Mouse (Mus musculus) heart, postnatal 36 days (tissue): ENCODE data around the gene Zbtb7b. TPM values are rescaled to one million over a fixed set of nuclear protein-coding genes. Genes with fewer than 3 reads are reported as not detected.

ENCODE experiments used
- DNase-seq, 2 experiments: peaks; one replicate each; pipeline ENCODE4 v3.0.0; 2021 to 2022
- intact Hi-C: fragments of 180-260 bp; cut with DNase I; formaldehyde crosslinking; loops from one replicate; pipeline ENCODE4 v1.15.1; 2025
- total RNA-seq, 2 experiments: library from RNA; stranded (reverse); gene quantifications; 2 replicates each; pipeline ENCODE4 v1.2.3; 2021

Zbtb7b gene
- total RNA-seq, 2 experiments from 2014 or later: 20.8 to 23.5 TPM

- intact Hi-C loops: loop anchor here (2.0 kb wide), 1 partner anchor 13 kb away; no protein-coding TSS in a partner anchor
- DNase-seq: peak; percentile 57 to 80
Observed at GRCm38 (mm10) chr3:89391663-89392511, 2.7 kb downstream of the Zbtb7b start.

- intact Hi-C loops: no loop called here
- no peak for DNase-seq
Observed at GRCm38 (mm10) chr3:89390699-89391662, 3.6 kb downstream of the Zbtb7b start.

GRCm38 (mm10) chr3:89390111-89390515 lies 4.5 kb downstream of the Zbtb7b start:
- peak; percentile 31 to 54 for DNase-seq
- intact Hi-C loops: no loop called here

- intact Hi-C loops: no loop called here
- DNase-seq: no peak
Observed at GRCm38 (mm10) chr3:89388901-89389740, 5.5 kb downstream of the Zbtb7b start.

- DNase-seq: peak; percentile 62 to 63
- intact Hi-C loops: no loop called here
Observed at GRCm38 (mm10) chr3:89388134-89388881, 6.3 kb downstream of the Zbtb7b start.

GRCm38 (mm10) chr3:89387632-89388031 lies 6.9 kb downstream of the Zbtb7b start:
- intact Hi-C loops: no loop called here
- peak in 1 of 2 experiments; percentile 28 for DNase-seq

- no peak for DNase-seq
Observed at GRCm38 (mm10) chr3:89386438-89387420, 7.8 kb downstream of the Zbtb7b start.

GRCm38 (mm10) chr3:89385451-89385850 lies 9.1 kb downstream of the Zbtb7b start:
- intact Hi-C loops: no loop called here

More at GRCm38 (mm10) chr3:89386438-89387420, 7.8 kb downstream of the Zbtb7b start:
- intact Hi-C loops: no loop called here

GRCm38 (mm10) chr3:89384331-89385076 lies 10.1 kb downstream of the Zbtb7b start:
- intact Hi-C loops: no loop called here
- DNase-seq: no peak

More at GRCm38 (mm10) chr3:89385451-89385850, 9.1 kb downstream of the Zbtb7b start:
- no peak for DNase-seq

- intact Hi-C loops: no loop called here
- no peak for DNase-seq
Observed at GRCm38 (mm10) chr3:89383651-89384255, 10.8 kb downstream of the Zbtb7b start.

- no peak for DNase-seq
- intact Hi-C loops: no loop called here
Observed at GRCm38 (mm10) chr3:89382950-89383349, 11.6 kb downstream of the Zbtb7b start.

- DNase-seq: no peak
- intact Hi-C loops: no loop called here
Observed at GRCm38 (mm10) chr3:89382033-89382882, 12.3 kb downstream of the Zbtb7b start.

GRCm38 (mm10) chr3:89381233-89381632 lies 13.3 kb downstream of the Zbtb7b start:
- DNase-seq: no peak
- intact Hi-C loops: no loop called here

- intact Hi-C loops: no loop called here
- DNase-seq: no peak
Observed at GRCm38 (mm10) chr3:89380711-89381110, 13.9 kb downstream of the Zbtb7b start.

GRCm38 (mm10) chr3:89380291-89380690 lies 14.3 kb downstream of the Zbtb7b start:
- no peak for DNase-seq
- intact Hi-C loops: no loop called here
